Mouse (Mus musculus) small intestine, adult 2 months (tissue): ENCODE data around the gene Ccdc63. TPM values are rescaled to one million over a fixed set of nuclear protein-coding genes. Genes with fewer than 3 reads are reported as not detected.

Experiments used
- H3K27ac ChIP-seq: fragments of 200-500 bp; 2 replicates; pipeline ENCODE4 v1.5.1; 2012; ENCODE audit warnings: low read depth, low read length, control low read depth, inconsistent platforms; ENCODE audit not compliant: insufficient read depth
- H3K27me3 ChIP-seq: fragments of 200-500 bp; 2 replicates; pipeline ENCODE4 v1.6.1; 2012; ENCODE audit warnings: mild to moderate bottlenecking, moderate library complexity, low read length, inconsistent platforms; ENCODE audit not compliant: control insufficient read depth, insufficient read depth
- H3K36me3 ChIP-seq: fragments of 200-500 bp; 2 replicates; pipeline ENCODE4 v1.6.1; 2012; ENCODE audit warnings: mild to moderate bottlenecking, low read length, control low read depth, inconsistent platforms; ENCODE audit not compliant: control insufficient read depth, insufficient read depth
- H3K4me1 ChIP-seq: fragments of 200-500 bp; 2 replicates; pipeline ENCODE4 v1.6.1; 2012; ENCODE audit warnings: low read length, inconsistent platforms, mixed read lengths; ENCODE audit not compliant: control insufficient read depth, insufficient read depth, insufficient read length
- H3K4me3 ChIP-seq: fragments of 200-500 bp; 2 replicates; pipeline ENCODE4 v1.5.1; 2012; ENCODE audit warnings: low read depth, mild to moderate bottlenecking, control low read depth, inconsistent platforms, low read length, moderate library complexity
- CTCF ChIP-seq: fragments of 200-500 bp; IDR thresholded peaks from 2 replicates; pipeline ENCODE4 v1.5.1; 2012; ENCODE audit warnings: low read depth, mild to moderate bottlenecking, control low read depth, inconsistent platforms, low read length, moderate library complexity, mixed read lengths; ENCODE audit not compliant: insufficient replicate concordance, insufficient read length; ENCODE audit errors: extremely low read depth
- POLR2A ChIP-seq: fragments of 200-500 bp; IDR thresholded peaks from 2 replicates; pipeline ENCODE4 v1.6.1; 2012; ENCODE audit warnings: low read depth, mild to moderate bottlenecking, control low read depth, inconsistent platforms, low read length, moderate library complexity
- WGBS: fragments of 180-500 bp; shearing (Covaris S2); methylation state at CpG from one replicate; pipeline ENCODE4 v1.1.7; 2018; 5-methylcytosine and 5-hydroxymethylcytosine counted together
- polyA plus RNA-seq: library from polyadenylated mRNA; depleted of rRNA; stranded (reverse); fragments of >200 nt; gene quantifications from 2 replicates; pipeline ENCODE4 v1.2.3, GENCODE M21; 2012

The Ccdc63 gene
- polyA plus RNA-seq, 1 experiment = 0.10 TPM

DNA sequence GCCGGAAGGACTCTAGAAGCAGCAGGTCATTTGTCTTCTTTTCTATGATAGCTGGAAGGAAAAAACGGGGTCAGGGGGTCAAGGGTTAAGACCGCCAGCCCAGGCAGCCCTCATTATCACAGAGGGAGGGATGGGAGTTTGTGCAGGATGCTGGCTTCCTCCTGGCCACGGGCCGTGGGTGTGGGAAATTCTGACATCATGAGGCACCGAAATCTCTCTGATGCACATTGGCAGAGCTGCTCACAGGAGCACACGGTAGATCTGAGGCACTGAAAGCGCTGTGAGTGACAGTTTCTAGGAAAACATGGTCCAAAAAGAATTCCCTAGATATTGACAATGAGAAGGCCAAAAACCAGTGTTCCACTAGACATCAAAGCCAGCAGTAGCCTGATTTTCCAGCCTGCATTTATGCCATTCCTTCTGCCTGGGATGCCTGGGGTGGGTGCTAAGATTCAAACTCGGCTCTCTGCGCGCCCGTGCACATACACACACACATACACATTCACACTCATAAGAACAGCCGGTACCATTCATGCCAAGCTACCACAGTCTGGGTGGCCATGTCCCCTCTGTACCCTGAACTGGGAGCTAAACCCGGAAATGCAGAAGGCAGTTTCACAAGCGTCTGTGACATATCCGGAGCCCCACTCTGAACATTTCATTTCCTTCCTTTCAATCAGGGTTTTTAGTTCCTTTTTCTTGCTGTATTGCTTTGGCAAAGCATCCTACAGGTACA, 31.1 kb downstream of the Ccdc63 start:
- Histone ChIP-seq H3K27ac (no peak overlapping the region), H3K36me3 (no peaks in the 10 kb centered on the region), H3K4me3 (no peak overlapping the region), H3K4me1 (no peaks in the 10 kb centered on the region), H3K27me3 (no peaks in the 10 kb centered on the region)
- WGBS = 58% methylated on average over 16 of the region's 16 CpGs
- TF ChIP-seq CTCF (no peak), POLR2A (no peak)

DNA sequence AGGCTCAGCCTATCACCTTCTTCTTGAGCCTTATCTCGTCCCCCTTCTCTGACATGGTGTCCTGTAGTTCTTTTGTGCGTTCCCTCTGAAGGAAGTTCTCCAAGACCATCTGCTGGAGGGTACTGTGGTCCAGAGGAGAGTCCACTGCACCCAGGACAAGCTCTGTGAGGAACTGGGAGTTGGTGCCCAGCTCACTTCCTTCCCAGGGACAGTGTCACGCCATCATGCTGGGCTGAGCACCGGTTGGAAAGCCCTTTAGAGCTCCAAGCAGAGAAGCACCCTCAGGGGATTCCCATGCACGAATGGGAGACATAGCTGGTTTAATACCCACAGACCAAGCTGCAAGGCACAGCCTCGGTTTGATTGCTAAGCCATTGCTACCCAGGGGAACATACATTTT, 32.5 kb downstream of the Ccdc63 start:
- H3K36me3 ChIP-seq = no peaks in the 10 kb centered on the region
- H3K27ac ChIP-seq = no peak overlapping the region
- peaks cover 1% of the 10 kb centered on the region; the same call in 1 of the 2 replicates for H3K27me3 ChIP-seq
- WGBS = 68% methylated on average over 6 of the region's 6 CpGs
- H3K4me3 ChIP-seq = no peak overlapping the region
- H3K4me1 ChIP-seq = no peaks in the 10 kb centered on the region
- no peak for TF ChIP-seq POLR2A
- TF ChIP-seq CTCF = no peak

DNA sequence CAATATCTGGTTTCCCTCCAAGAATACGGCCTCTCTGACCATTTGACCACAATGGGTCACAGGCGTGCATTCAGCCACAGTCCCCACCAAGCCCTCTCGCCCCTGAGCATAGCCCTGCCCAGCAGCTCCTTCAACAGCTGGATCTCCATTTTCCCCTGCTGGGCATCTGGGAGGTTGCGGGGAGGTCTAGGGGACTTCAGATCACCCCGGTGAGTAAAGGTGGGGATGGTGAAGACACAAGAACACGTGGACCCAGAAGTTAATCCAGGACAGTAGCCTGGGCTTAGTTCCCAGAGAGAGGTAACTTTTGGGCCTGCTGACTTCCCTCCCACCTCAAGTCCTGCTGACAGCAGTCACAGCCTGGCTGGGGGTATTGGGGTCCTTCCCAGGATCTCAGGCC, 34.4 kb downstream of the Ccdc63 start:
- no peak overlapping the region for H3K4me3 ChIP-seq
- H3K27me3 ChIP-seq = peaks cover 5% of the 10 kb centered on the region; the same call in 1 of the 2 replicates
- TF ChIP-seq POLR2A (no peak), CTCF (no peak)
- no peaks in the 10 kb centered on the region for H3K4me1 ChIP-seq
- no peak overlapping the region for H3K27ac ChIP-seq
- 80% methylated on average over 6 of the region's 6 CpGs for WGBS
- no peaks in the 10 kb centered on the region for H3K36me3 ChIP-seq

DNA sequence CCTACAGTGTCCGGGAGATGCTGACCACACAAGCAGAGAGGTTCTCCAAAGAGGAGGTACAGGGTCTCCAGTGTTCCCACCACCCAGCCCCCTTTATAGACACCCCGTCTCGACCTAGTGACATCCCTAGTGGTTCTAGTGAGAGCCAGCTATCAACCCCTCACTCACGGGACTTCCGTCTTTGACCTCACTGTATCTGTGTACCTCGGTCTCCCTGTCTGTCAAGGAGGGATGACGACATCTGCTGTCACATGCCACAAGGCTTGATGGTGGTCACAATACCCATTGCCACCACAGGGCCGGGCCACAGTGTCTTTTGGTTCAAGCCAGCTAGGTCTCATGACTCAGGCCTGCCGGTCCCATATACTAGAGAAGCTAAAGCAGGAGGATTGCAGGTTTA, 35.6 kb downstream of the Ccdc63 start:
- TF ChIP-seq POLR2A = no peak
- no peak for TF ChIP-seq CTCF
- WGBS = 87% methylated on average over 9 of the region's 9 CpGs
- Histone ChIP-seq H3K36me3 (no peaks in the 10 kb centered on the region), H3K27me3 (peaks cover 5% of the 10 kb centered on the region; the same call in 1 of the 2 replicates), H3K4me3 (no peak overlapping the region), H3K4me1 (no peaks in the 10 kb centered on the region), H3K27ac (no peak overlapping the region)

DNA sequence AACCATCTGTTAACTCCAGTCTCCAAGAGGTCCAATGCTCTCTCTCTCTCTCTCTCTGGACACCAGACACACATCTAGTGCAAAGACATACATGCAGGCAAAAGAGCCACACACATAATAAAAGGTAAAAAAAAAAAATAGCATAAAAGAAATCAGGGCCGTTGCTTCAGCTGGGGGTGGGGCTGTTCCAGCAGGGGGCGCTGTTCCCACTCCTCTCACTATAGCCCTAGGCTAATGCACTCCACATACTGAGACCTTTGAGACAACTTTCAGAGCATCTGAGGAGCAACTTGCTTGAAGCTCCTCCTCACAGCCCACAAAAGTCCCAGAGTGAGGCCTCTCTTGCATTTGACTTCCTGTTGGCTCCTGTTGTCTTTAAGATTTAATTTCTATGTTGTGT, 36.4 kb downstream of the Ccdc63 start:
- TF ChIP-seq CTCF (peak; percentile 85), POLR2A (no peak)
- Histone ChIP-seq H3K4me3 (no peak overlapping the region), H3K36me3 (no peaks in the 10 kb centered on the region), H3K27me3 (peaks cover 5% of the 10 kb centered on the region; the same call in 1 of the 2 replicates), H3K4me1 (no peaks in the 10 kb centered on the region), H3K27ac (no peak overlapping the region)
- 11% methylated on average over 2 of the region's 2 CpGs for WGBS

DNA sequence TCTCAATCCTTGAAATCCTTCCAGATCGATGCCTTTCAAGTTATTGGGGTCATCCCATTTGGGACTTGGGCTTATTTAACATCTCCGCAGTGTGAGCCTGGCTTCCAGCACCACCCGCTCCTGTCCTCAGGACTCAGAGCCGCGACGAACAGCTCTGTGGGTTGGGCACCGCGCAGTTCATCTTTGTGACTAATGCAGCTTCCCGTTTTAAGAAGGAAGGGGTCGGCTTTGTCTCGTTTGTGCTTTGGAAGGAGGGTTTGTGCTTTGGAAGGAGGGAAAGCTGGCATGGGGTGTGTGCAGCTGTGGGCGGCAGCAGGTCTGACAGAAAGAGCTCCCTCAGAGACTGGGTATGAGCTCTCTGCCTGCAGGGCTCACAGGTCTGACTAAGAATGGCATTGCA, 37.5 kb downstream of the Ccdc63 start:
- H3K4me1 ChIP-seq = no peaks in the 10 kb centered on the region
- no peak overlapping the region for H3K4me3 ChIP-seq
- no peaks in the 10 kb centered on the region for H3K36me3 ChIP-seq
- H3K27me3 ChIP-seq = peaks cover 5% of the 10 kb centered on the region; the same call in 1 of the 2 replicates
- WGBS = 37% methylated on average over 12 of the region's 12 CpGs
- TF ChIP-seq CTCF = 0 out of 2 replicates have a peak, but pooled peaks have one; percentile 8
- TF ChIP-seq POLR2A = no peak
- no peak overlapping the region for H3K27ac ChIP-seq

DNA sequence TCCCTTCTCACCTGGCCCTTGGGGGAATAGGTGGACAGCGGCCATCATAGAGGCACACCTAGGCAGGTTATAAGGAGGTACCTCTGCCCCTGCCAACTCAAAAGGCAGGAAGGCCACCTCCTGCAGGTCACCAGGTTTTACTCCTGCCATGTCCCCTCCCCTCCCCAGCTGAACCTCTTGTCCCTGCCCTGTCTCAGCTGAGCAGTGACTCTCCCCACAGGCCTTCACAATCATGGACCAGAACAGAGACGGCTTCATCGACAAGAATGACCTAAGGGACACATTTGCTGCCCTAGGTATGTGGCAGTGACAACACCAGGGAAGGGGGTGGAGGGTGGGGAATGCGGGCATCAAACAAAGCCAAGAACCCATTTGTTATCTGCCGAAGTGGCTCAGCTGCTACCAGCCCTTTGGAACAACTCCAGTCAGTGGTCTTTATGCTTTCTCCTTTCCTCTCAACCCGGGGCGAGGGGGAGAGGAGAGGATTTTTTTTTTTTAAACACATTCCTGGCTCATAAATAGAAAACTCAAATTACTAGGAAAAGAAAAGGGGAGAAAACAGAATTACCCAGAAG, 38.1 kb downstream of the Ccdc63 start:
- TF ChIP-seq CTCF = no peak
- no peak for TF ChIP-seq POLR2A
- H3K27ac ChIP-seq = no peak overlapping the region
- H3K36me3 ChIP-seq = no peaks in the 10 kb centered on the region
- 30% methylated on average over 7 of the region's 7 CpGs for WGBS
- H3K27me3 ChIP-seq = peaks cover 5% of the 10 kb centered on the region; the same call in 1 of the 2 replicates
- H3K4me3 ChIP-seq = no peak overlapping the region
- H3K4me1 ChIP-seq = no peaks in the 10 kb centered on the region

DNA sequence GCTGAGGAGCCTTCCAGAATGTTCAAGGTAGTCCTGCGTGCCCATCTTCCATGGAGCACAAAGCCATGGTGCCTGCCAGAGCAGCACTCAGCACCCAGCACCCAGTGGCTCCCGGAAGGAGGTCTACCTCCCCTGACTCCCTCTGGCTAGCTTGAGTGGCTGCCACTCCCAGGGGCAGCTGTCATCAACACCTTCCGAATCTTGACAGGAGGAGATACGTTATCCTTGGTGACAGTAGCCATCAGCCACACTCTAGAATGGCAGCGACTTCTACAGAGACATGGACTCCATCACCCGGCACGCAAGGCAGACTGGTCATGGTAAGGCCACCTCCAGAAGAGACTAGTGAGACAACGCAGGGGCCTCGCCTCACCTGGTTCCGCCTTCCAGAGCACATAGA, 46.2 kb downstream of the Ccdc63 start:
- H3K4me3 ChIP-seq = no peak overlapping the region
- WGBS = 84% methylated on average over 10 of the region's 10 CpGs
- no peaks in the 10 kb centered on the region; the same call in 1 of the 2 replicates for H3K27me3 ChIP-seq
- no peaks in the 10 kb centered on the region for H3K4me1 ChIP-seq
- H3K27ac ChIP-seq = no peak overlapping the region
- H3K36me3 ChIP-seq = no peaks in the 10 kb centered on the region
- no peak for TF ChIP-seq POLR2A
- TF ChIP-seq CTCF = no peak
